Mouse (Mus musculus) MEL (cell line): ENCODE measurements at regions not wholly inside any gene's neighbourhood (a gene's known extent, or its start where the extent isn't known, plus 50 kb on each side); places are given as distances from the start of the nearest gene placed in this dataset.

ENCODE experiments used
- DNase-seq: peaks from one replicate; pipeline ENCODE4 v3.0.0; 2011; ENCODE audit warnings: low read depth, low spot score
- H3K27ac ChIP-seq: 2 replicates; pipeline ENCODE4 v1.5.1; 2012; ENCODE audit warnings: low read depth, mild to moderate bottlenecking, control low read depth, low read length, moderate library complexity; ENCODE audit not compliant: control insufficient read depth
- H3K27me3 ChIP-seq, 2 experiments: fragments of 150-350 bp in 1 of 2; sonication (generic) in 1 of 2; 2 replicates each; pipeline ENCODE4 v1.6.1; 2012; ENCODE audit warnings: low read length in 2 of 2, mild to moderate bottlenecking in 2 of 2, improper control_type of control experiment in 1 of 2, moderate library complexity in 1 of 2; ENCODE audit not compliant: insufficient read depth in 2 of 2, control insufficient read depth in 1 of 2
- H3K36me3 ChIP-seq, 2 experiments: 2 replicates each; pipeline ENCODE4 v1.6.1; 2012 to 2014; ENCODE audit warnings: low read length in 2 of 2, improper control_type of control experiment in 1 of 2, inconsistent platforms in 1 of 2, mild to moderate bottlenecking in 1 of 2; ENCODE audit not compliant: insufficient read depth in 2 of 2, control insufficient read depth in 1 of 2
- H3K4me1 ChIP-seq, 2 experiments: fragments of 150-350 bp in 1 of 2; sonication (generic) in 1 of 2; 2 replicates each; pipeline ENCODE4 v1.6.1; 2012; ENCODE audit warnings: low read length in 2 of 2, improper control_type of control experiment in 1 of 2, mild to moderate bottlenecking in 1 of 2; ENCODE audit not compliant: insufficient read depth in 2 of 2, control insufficient read depth in 1 of 2
- H3K4me3 ChIP-seq, 2 experiments: fragments of 150-350 bp in 1 of 2; sonication (generic) in 1 of 2; 2 replicates each; pipeline ENCODE4 v1.5.1; 2012; ENCODE audit warnings: low read depth in 2 of 2, low read length in 2 of 2, mild to moderate bottlenecking in 2 of 2, moderate library complexity in 2 of 2, control low read depth in 1 of 2, improper control_type of control experiment in 1 of 2; ENCODE audit not compliant: control insufficient read depth in 1 of 2, insufficient read depth in 1 of 2
- H3K79me2 ChIP-seq: 2 replicates; pipeline ENCODE4 v1.6.1; 2012; ENCODE audit warnings: mild to moderate bottlenecking, low read length, moderate library complexity; ENCODE audit not compliant: control insufficient read depth, poor library complexity, insufficient read depth
- H3K9ac ChIP-seq: 2 replicates; pipeline ENCODE4 v1.6.1; 2012; ENCODE audit warnings: low read depth, mild to moderate bottlenecking, control low read depth, low read length, moderate library complexity; ENCODE audit not compliant: control insufficient read depth, poor library complexity, severe bottlenecking
- H3K9me3 ChIP-seq: fragments of 150-350 bp; sonication (generic); replicated peaks from 2 replicates; pipeline ENCODE4 v1.6.1; 2012; ENCODE audit warnings: mild to moderate bottlenecking, low read length, improper control_type of control experiment, moderate library complexity; ENCODE audit not compliant: insufficient read depth
- CHD1 ChIP-seq: IDR thresholded peaks from 2 replicates; pipeline ENCODE4 v1.6.1; 2012; ENCODE audit warnings: low read depth, mild to moderate bottlenecking, inconsistent platforms, low read length, improper control_type of control experiment
- CHD2 ChIP-seq: IDR thresholded peaks from 2 replicates; pipeline ENCODE4 v1.6.1; 2011; ENCODE audit warnings: low read length, improper control_type of control experiment
- CTCF ChIP-seq, 3 experiments: IDR thresholded peaks in 2 of 3; conservative IDR thresholded peaks in 1 of 3; 2 replicates each; pipeline ENCODE4 v1.5.1; 2011 to 2012; ENCODE audit warnings: low read length in 3 of 3, low read depth in 2 of 3, mild to moderate bottlenecking in 2 of 3, improper control_type of control experiment in 1 of 3, inconsistent platforms in 1 of 3, mixed read lengths in 1 of 3, moderate library complexity in 1 of 3; ENCODE audit not compliant: control insufficient read depth in 1 of 3, insufficient read depth in 1 of 3, poor library complexity in 1 of 3, severe bottlenecking in 1 of 3
- GABPA ChIP-seq: IDR thresholded peaks from 2 replicates; pipeline ENCODE4 v1.6.1; 2012; ENCODE audit warnings: low read depth, mild to moderate bottlenecking, inconsistent platforms, low read length, improper control_type of control experiment, moderate library complexity
- GATA1 ChIP-seq: IDR thresholded peaks from 2 replicates; pipeline ENCODE4 v1.6.1; 2011; ENCODE audit warnings: low read depth, low read length, improper control_type of control experiment
- HCFC1 ChIP-seq: IDR thresholded peaks from 2 replicates; pipeline ENCODE4 v1.6.1; 2012; ENCODE audit warnings: low read depth, mild to moderate bottlenecking, inconsistent platforms, low read length, improper control_type of control experiment, moderate library complexity
- JUND ChIP-seq: IDR thresholded peaks from 2 replicates; pipeline ENCODE4 v1.6.1; 2011; ENCODE audit warnings: low read depth, mild to moderate bottlenecking, improper control_type of control experiment, low read length
- KAT2A ChIP-seq: conservative IDR thresholded peaks from 2 replicates; pipeline ENCODE4 v1.6.1; 2012; ENCODE audit warnings: low read depth, low read length, improper control_type of control experiment, inconsistent platforms
- MAFK ChIP-seq: IDR thresholded peaks from 2 replicates; pipeline ENCODE4 v1.6.1; 2011; ENCODE audit warnings: low read depth, mild to moderate bottlenecking, low read length, improper control_type of control experiment, borderline replicate concordance
- MAX ChIP-seq: IDR thresholded peaks from 2 replicates; pipeline ENCODE4 v1.6.1; 2011; ENCODE audit warnings: low read length, improper control_type of control experiment
- MAZ ChIP-seq: IDR thresholded peaks from 2 replicates; pipeline ENCODE4 v1.6.1; 2012; ENCODE audit warnings: low read depth, mild to moderate bottlenecking, inconsistent platforms, low read length, improper control_type of control experiment
- MEF2A ChIP-seq: IDR thresholded peaks from 2 replicates; pipeline ENCODE4 v1.6.1; 2014; ENCODE audit warnings: low read depth, mild to moderate bottlenecking, inconsistent platforms, low read length, improper control_type of control experiment; ENCODE audit not compliant: poor library complexity, insufficient replicate concordance, severe bottlenecking; ENCODE audit errors: extremely low read depth
- MXI1 ChIP-seq: IDR thresholded peaks from 2 replicates; pipeline ENCODE4 v1.6.1; 2011; ENCODE audit warnings: mild to moderate bottlenecking, low read depth, low read length, improper control_type of control experiment
- MYC ChIP-seq: IDR thresholded peaks from 2 replicates; pipeline ENCODE4 v1.6.1; 2011; ENCODE audit warnings: low read depth, mild to moderate bottlenecking, low read length, improper control_type of control experiment, moderate library complexity
- NELFE ChIP-seq: IDR thresholded peaks from 2 replicates; pipeline ENCODE4 v1.6.1; 2011; ENCODE audit warnings: low read depth, low read length, improper control_type of control experiment
- POLR2AphosphoS2 ChIP-seq: IDR thresholded peaks from 2 replicates; pipeline ENCODE4 v1.6.1; 2011; ENCODE audit warnings: low read length, improper control_type of control experiment
- RAD21 ChIP-seq: IDR thresholded peaks from 2 replicates; pipeline ENCODE4 v1.6.1; 2011; ENCODE audit warnings: mild to moderate bottlenecking, low read depth, low read length, improper control_type of control experiment
- RCOR1 ChIP-seq: IDR thresholded peaks from 2 replicates; pipeline ENCODE4 v1.6.1; 2012; ENCODE audit warnings: low read depth, mild to moderate bottlenecking, inconsistent platforms, low read length, improper control_type of control experiment
- SIN3A ChIP-seq: IDR thresholded peaks from 2 replicates; pipeline ENCODE4 v1.6.1; 2012; ENCODE audit warnings: low read length, improper control_type of control experiment, inconsistent platforms
- SMC3 ChIP-seq: IDR thresholded peaks from 2 replicates; pipeline ENCODE4 v1.6.1; 2011; ENCODE audit warnings: low read depth, low read length, improper control_type of control experiment
- TBP ChIP-seq: IDR thresholded peaks from 2 replicates; pipeline ENCODE4 v1.8.0; 2011; ENCODE audit warnings: low read depth, low read length, improper control_type of control experiment
- UBTF ChIP-seq: IDR thresholded peaks from 2 replicates; pipeline ENCODE4 v1.6.1; 2012; ENCODE audit warnings: low read depth, mild to moderate bottlenecking, inconsistent platforms, low read length, improper control_type of control experiment, moderate library complexity, borderline replicate concordance; ENCODE audit not compliant: insufficient read depth
- USF1 ChIP-seq: IDR thresholded peaks from 2 replicates; pipeline ENCODE4 v1.6.1; 2014; ENCODE audit warnings: low read depth, mild to moderate bottlenecking, inconsistent platforms, low read length, improper control_type of control experiment, moderate library complexity
- USF2 ChIP-seq, 2 experiments: IDR thresholded peaks; 2 replicates each; pipeline ENCODE4 v1.6.1; 2011 to 2012; ENCODE audit warnings: improper control_type of control experiment in 2 of 2, low read length in 2 of 2, borderline replicate concordance in 1 of 2, inconsistent platforms in 1 of 2, low read depth in 1 of 2, mild to moderate bottlenecking in 1 of 2; ENCODE audit not compliant: insufficient read depth in 1 of 2
- ZKSCAN1 ChIP-seq: IDR thresholded peaks from 2 replicates; pipeline ENCODE4 v1.6.1; 2012; ENCODE audit warnings: low read depth, mild to moderate bottlenecking, inconsistent platforms, low read length, improper control_type of control experiment, moderate library complexity
- ZNF384 ChIP-seq: IDR thresholded peaks from 2 replicates; pipeline ENCODE4 v1.6.1; 2012; ENCODE audit warnings: low read depth, mild to moderate bottlenecking, inconsistent platforms, low read length, improper control_type of control experiment

- Histone ChIP-seq H3K27ac (no peak overlapping the region), H3K4me3 (no peak overlapping the region), H3K9ac (no peak overlapping the region), H3K9me3 (no peaks in the 10 kb centered on the region), H3K36me3 (no peaks in the 10 kb centered on the region), H3K79me2 (no peaks in the 10 kb centered on the region), H3K27me3 (no peaks in the 10 kb centered on the region; a peak in 2 of 4 replicates), H3K4me1 (peaks cover 0 to under 1% of the 10 kb centered on the region in 2 experiments; a peak in 1 of 4 replicates)
- TF ChIP-seq GABPA (no peak), MYC (no peak), SIN3A (no peak), CHD1 (no peak), ZKSCAN1 (no peak), JUND (no peak), POLR2AphosphoS2 (no peak), TBP (no peak), CTCF (IDR thresholded peaks at IDR 0.05 in 2 of 3, conservative IDR thresholded peaks at IDR 0.05 in 1 of 3; ENCODE audit: control insufficient read depth in 1 of 3, insufficient read depth in 1 of 3, low read depth in 2 of 3, low read length in 3 of 3, poor library complexity in 1 of 3, severe bottlenecking in 1 of 3) (no peak), RCOR1 (no peak), SMC3 (no peak), MAFK (no peak), GATA1 (no peak), ZNF384 (no peak), UBTF (no peak), USF2 (IDR thresholded peaks at IDR 0.05; ENCODE audit: borderline replicate concordance in 1 of 2, insufficient read depth in 1 of 2, low read depth in 1 of 2, low read length in 2 of 2) (no peak), MAZ (no peak)
- DNase-seq, result no peak
Measured at GRCm38 (mm10) chr10:120582497-120582896, 106.2 kb upstream of the Hmga2 start.

GRCm38 (mm10) chr10:120581547-120581946 is 105.3 kb upstream of the Hmga2 start:
- no peaks in the 10 kb centered on the region; a peak in 2 of 4 replicates for H3K27me3 ChIP-seq
- no peaks in the 10 kb centered on the region for H3K79me2 ChIP-seq
- no peak overlapping the region for H3K9ac ChIP-seq
- DNase-seq, result no peak
- H3K4me1 ChIP-seq, result no peaks in the 10 kb centered on the region
- no peaks in the 10 kb centered on the region for H3K36me3 ChIP-seq
- H3K27ac ChIP-seq, result no peak overlapping the region
- TF ChIP-seq RCOR1 (no peak), RAD21 (no peak), CTCF (IDR thresholded peaks at IDR 0.05 in 2 of 3, conservative IDR thresholded peaks at IDR 0.05 in 1 of 3; ENCODE audit: control insufficient read depth in 1 of 3, insufficient read depth in 1 of 3, low read depth in 2 of 3, low read length in 3 of 3, poor library complexity in 1 of 3, severe bottlenecking in 1 of 3) (no peak), USF1 (no peak), NELFE (no peak), MAX (no peak), MEF2A (no peak), HCFC1 (no peak), MXI1 (no peak), MYC (no peak), KAT2A (no peak), CHD2 (no peak)
- no peak overlapping the region for H3K4me3 ChIP-seq
- H3K9me3 ChIP-seq, result no peaks in the 10 kb centered on the region
